In genomic region chr12:51972269-51973065, GRCm38 (mm10) we compare ENCODE assay signal across 14 mouse cellular contexts. TPM values are rescaled to one million over a fixed set of nuclear protein-coding genes. Genes with fewer than 3 reads are reported as not detected.
A peak's percentile ranks its signal among the peaks of the same experiment; 100 is the strongest.
DNase-seq lines count a peak whose midpoint lies in the region; ATAC-seq and TF ChIP-seq lines count a peak whose summit lies in the region.
"Had no signal": no experiment of that assay in that cellular context is flagged by ENCODE, and none has a peak within 500 bp of the region (broad histone marks: within the 10 kb centered on the region; RNA-seq: fewer than 3 reads in every experiment).

No protein-coding gene starts in this region.

- no peak for ATAC-seq in kidney, embryonic 15.5 days (replicated peaks; ENCODE audit: low FRiP score)
- no peak for ATAC-seq in midbrain, postnatal 0 days (ENCODE audit: low FRiP score)
- no peak for ATAC-seq in midbrain, embryonic 15.5 days (replicated peaks)

- TF ChIP-seq POLR2A in kidney, adult 2 months (IDR thresholded peaks at IDR 0.05; ENCODE audit: low read depth, low read length): no peak
- TF ChIP-seq POLR2A in myocyte (IDR thresholded peaks at IDR 0.05; ENCODE audit: insufficient read length, low read depth): no peak

- peaks cover 3% of the 10 kb centered on the region; the same call in 1 of the 2 replicates for H3K4me1 ChIP-seq in kidney, adult 2 months (ENCODE audit: control insufficient read depth, insufficient read depth, low read length)
- peaks cover 8% of the 10 kb centered on the region for H3K4me1 ChIP-seq in kidney, embryonic 15.5 days
- H3K4me1 ChIP-seq in midbrain, postnatal 0 days (ENCODE audit: insufficient read depth, low read length): no peaks in the 10 kb centered on the region; the same call in 1 of the 2 replicates
- peaks cover 7% of the 10 kb centered on the region for H3K4me1 ChIP-seq in midbrain, embryonic 15.5 days

- H3K27ac ChIP-seq in kidney, adult 2 months (ENCODE audit: insufficient read depth, low read depth, low read length): no peak overlapping the region
- H3K27ac ChIP-seq in kidney, embryonic 15.5 days: no peak overlapping the region
- no peak overlapping the region for H3K27ac ChIP-seq in midbrain, postnatal 0 days (ENCODE audit: low read depth, low read length)
- H3K27ac ChIP-seq in midbrain, embryonic 15.5 days: no peak overlapping the region

- H3K27me3 ChIP-seq in kidney, adult 2 months (replicated peaks; ENCODE audit: control insufficient read depth, insufficient read depth, low read length): no peaks in the 10 kb centered on the region
- no peaks in the 10 kb centered on the region for H3K27me3 ChIP-seq in kidney, embryonic 15.5 days
- H3K27me3 ChIP-seq in midbrain, postnatal 0 days (ENCODE audit: insufficient read depth, low read length): no peaks in the 10 kb centered on the region
- H3K27me3 ChIP-seq in midbrain, embryonic 15.5 days (replicated peaks): no peaks in the 10 kb centered on the region
- no peaks in the 10 kb centered on the region for H3K27me3 ChIP-seq in myocyte (ENCODE audit: control insufficient read depth, insufficient read depth, insufficient read length)
- H3K27me3 ChIP-seq: stomach, embryonic 15.5 days had no signal

- no peaks in the 10 kb centered on the region for H3K9me3 ChIP-seq in kidney, embryonic 15.5 days (replicated peaks)
- no peaks in the 10 kb centered on the region for H3K9me3 ChIP-seq in midbrain, postnatal 0 days (ENCODE audit: low read length)
- no peaks in the 10 kb centered on the region for H3K9me3 ChIP-seq in midbrain, embryonic 15.5 days
- H3K9me3 ChIP-seq: stomach, embryonic 15.5 days had no signal

- H3ac ChIP-seq in myocyte (ENCODE audit: control insufficient read depth, insufficient read length): no peak overlapping the region

- H3K79me2 ChIP-seq in myocyte (ENCODE audit: control insufficient read depth, insufficient read depth): peaks cover 17% of the 10 kb centered on the region

- peak; percentile 51 for DNase-seq in kidney, adult 2 months
- no peak for DNase-seq in midbrain, postnatal 0 days (ENCODE audit: low spot score)
- DNase-seq in MN1 (ENCODE audit: low spot score): peak; percentile 10
- no peak for DNase-seq in gastrocnemius, postnatal 4 days (ENCODE audit: low spot score in 2 of 2)
- no peak for DNase-seq in spleen, postnatal 4 days (ENCODE audit: low spot score in 2 of 2)
- DNase-seq: left cerebral cortex, postnatal 4 days; right cerebral cortex, adult 18-20 months had no signal

- 0 out of 2 replicates have a peak, but pooled peaks have one; percentile 18 for TF ChIP-seq CTCF in kidney, adult 2 months (conservative IDR thresholded peaks at IDR 0.05; ENCODE audit: insufficient read depth, insufficient read length, low read depth, low read length)
- TF ChIP-seq CTCF in midbrain, postnatal 0 days (IDR thresholded peaks at IDR 0.05): peak; percentile 44

- H3K4me2 ChIP-seq in kidney, embryonic 15.5 days: no peak overlapping the region
- no peak overlapping the region for H3K4me2 ChIP-seq in midbrain, postnatal 0 days (ENCODE audit: low read depth, low read length, poor library complexity, severe bottlenecking)
- no peak overlapping the region for H3K4me2 ChIP-seq in midbrain, embryonic 15.5 days
- peak overlapping the region; percentile 87 for H3K4me2 ChIP-seq in myocyte (ENCODE audit: low read depth)

- no peak overlapping the region for H3K9ac ChIP-seq in kidney, embryonic 15.5 days
- H3K9ac ChIP-seq in midbrain, postnatal 0 days (replicated peaks; ENCODE audit: low read length, poor library complexity, severe bottlenecking): no peak overlapping the region
- H3K9ac ChIP-seq in midbrain, embryonic 15.5 days: no peak overlapping the region
- H3K9ac ChIP-seq: stomach, embryonic 15.5 days had no signal

- H3K4me3 ChIP-seq in kidney, adult 2 months (ENCODE audit: insufficient read depth, low read depth, low read length): no peak overlapping the region
- no peak overlapping the region for H3K4me3 ChIP-seq in kidney, embryonic 15.5 days (replicated peaks)
- no peak overlapping the region for H3K4me3 ChIP-seq in midbrain, postnatal 0 days (ENCODE audit: low read depth, low read length)
- no peak overlapping the region for H3K4me3 ChIP-seq in midbrain, embryonic 15.5 days
- no peak overlapping the region for H3K4me3 ChIP-seq in myocyte

- WGBS in kidney, adult 2 months: 94% methylated on average over 5 of the region's 5 CpGs
- WGBS in kidney, embryonic 15.5 days: 94% methylated on average over 5 of the region's 5 CpGs
- WGBS in midbrain, postnatal 0 days: 94% methylated on average over 5 of the region's 5 CpGs
- WGBS in midbrain, embryonic 15.5 days: 95% methylated on average over 5 of the region's 5 CpGs

- no peaks in the 10 kb centered on the region for H3K36me3 ChIP-seq in kidney, adult 2 months (ENCODE audit: control insufficient read depth, insufficient read depth, low read length)
- no peaks in the 10 kb centered on the region for H3K36me3 ChIP-seq in kidney, embryonic 15.5 days
- no peaks in the 10 kb centered on the region for H3K36me3 ChIP-seq in midbrain, postnatal 0 days (ENCODE audit: insufficient read depth, low read length)
- no peaks in the 10 kb centered on the region for H3K36me3 ChIP-seq in midbrain, embryonic 15.5 days (replicated peaks)
- H3K36me3 ChIP-seq in myocyte (ENCODE audit: control insufficient read depth, insufficient read depth): no peaks in the 10 kb centered on the region
- H3K36me3 ChIP-seq: stomach, embryonic 15.5 days had no signal

TF ChIP-seq in myocyte, 11 proteins besides CTCF, POLR2A, EP300 and RAD21:
- TF ChIP-seq MYOG (IDR thresholded peaks at IDR 0.05; ENCODE audit: control insufficient read depth in 1 of 3, insufficient read depth in 1 of 3, insufficient read length in 2 of 3, low read depth in 2 of 3): no peak
- no peak for TF ChIP-seq CEBPB (IDR thresholded peaks at IDR 0.05; ENCODE audit: insufficient read depth, poor library complexity, severe bottlenecking)
- no peak for TF ChIP-seq TCF12 (IDR thresholded peaks at IDR 0.05; ENCODE audit: insufficient read depth, poor library complexity, severe bottlenecking)
- TF ChIP-seq REST (IDR thresholded peaks at IDR 0.05; ENCODE audit: insufficient read depth, insufficient read length): no peak

RNA-seq across cellular contexts. Expression of gene Heatr5a, which starts 1.3 kb away (rescaled TPM):
- 13.4 and 21.0 TPM in 2 replicates for polyA plus RNA-seq in kidney, adult 2 months (2012; rRNA removed)
- 9.6 and 11.0 TPM in 2 replicates for polyA plus RNA-seq in kidney, embryonic 15.5 days (2015; fragmentation: Nextera tagmentation; extraction: Ambion mirVana)
- total RNA-seq in midbrain, postnatal 0 days (2014; rRNA removed): 17.7 and 25.3 TPM in 2 replicates
- polyA plus RNA-seq in midbrain, postnatal 0 days (2015; fragmentation: Nextera tagmentation; extraction: Ambion mirVana): 2.6 and 3.3 TPM in 2 replicates
- 7.3 and 7.5 TPM in 2 replicates for polyA plus RNA-seq in midbrain, embryonic 15.5 days (2015; fragmentation: Nextera tagmentation; extraction: Ambion mirVana)
- polyA plus RNA-seq in myocyte (2012; fragmentation: generic; extraction: Trizol): 10.3 TPM
- 10 to 100 TPM; 28.3 to 31.0 TPM for total RNA-seq in gastrocnemius, postnatal 4 days (2021)

RNA-seq across cellular contexts. Expression of gene Dtd2, which starts 33.8 kb away (rescaled TPM):
- 11.2 and 14.6 TPM in 2 replicates for polyA plus RNA-seq in kidney, adult 2 months (2012; rRNA removed)
- 25.6 and 27.8 TPM in 2 replicates for polyA plus RNA-seq in kidney, embryonic 15.5 days (2015; fragmentation: Nextera tagmentation; extraction: Ambion mirVana)
- 11.6 and 23.8 TPM in 2 replicates for total RNA-seq in midbrain, postnatal 0 days (2014; rRNA removed)
- polyA plus RNA-seq in midbrain, postnatal 0 days (2015; fragmentation: Nextera tagmentation; extraction: Ambion mirVana): 31.1 and 33.2 TPM in 2 replicates
- polyA plus RNA-seq in midbrain, embryonic 15.5 days (2015; fragmentation: Nextera tagmentation; extraction: Ambion mirVana): 19.1 and 19.2 TPM in 2 replicates
- 16.0 TPM for polyA plus RNA-seq in myocyte (2012; fragmentation: generic; extraction: Trizol)
- total RNA-seq in gastrocnemius, postnatal 4 days (2021): 10 to 100 TPM in 1 of 2 experiments, 1 to 10 TPM in 1; 8.5 to 10.7 TPM

RNA-seq across cellular contexts. Expression of gene Gpr33, which starts 55.4 kb away (rescaled TPM):
- 0.08 and 0.11 TPM in 2 replicates for polyA plus RNA-seq in kidney, adult 2 months (2012; rRNA removed)
- not detected in 2 replicates for polyA plus RNA-seq in kidney, embryonic 15.5 days (2015; fragmentation: Nextera tagmentation; extraction: Ambion mirVana)
- not detected in 2 replicates for total RNA-seq in midbrain, postnatal 0 days (2014; rRNA removed)
- polyA plus RNA-seq in midbrain, postnatal 0 days (2015; fragmentation: Nextera tagmentation; extraction: Ambion mirVana): not detected in 2 replicates
- not detected in 2 replicates for polyA plus RNA-seq in midbrain, embryonic 15.5 days (2015; fragmentation: Nextera tagmentation; extraction: Ambion mirVana)
- not detected for polyA plus RNA-seq in myocyte (2012; fragmentation: generic; extraction: Trizol)
- not detected for total RNA-seq in gastrocnemius, postnatal 4 days (2021)
- total RNA-seq: heart, postnatal 10 days; left cerebral cortex, postnatal 4 days; megakaryocyte progenitor cell, adult 5-6 weeks had no signal
- polyA plus RNA-seq: cortical plate, adult 2 months; stomach, embryonic 15.5 days had no signal

Comparison
In these comparisons a context has a peak if more than half of its experiments do, and no peak if none do; other contexts are left out.
1. DNase-seq: peak in kidney, adult 2 months (single experiment) and MN1 (single experiment); none in midbrain, postnatal 0 days (single experiment), gastrocnemius, postnatal 4 days (0 of 2) and spleen, postnatal 4 days (0 of 2).